Mouse (Mus musculus) liver, embryonic 14.5 days (tissue): ENCODE measurements at regions not wholly inside any gene's neighbourhood (a gene's known extent, or its start where the extent isn't known, plus 50 kb on each side); places are given as distances from the start of the nearest gene placed in this dataset.

Experiments used
- CTCF ChIP-seq: IDR thresholded peaks from 2 replicates; pipeline ENCODE4 v1.5.1; 2016; ENCODE audit warnings: antibody characterized with exemption, low read depth, control low read depth
- EP300 ChIP-seq: IDR thresholded peaks from 2 replicates; pipeline ENCODE4 v1.6.1; 2016; ENCODE audit warnings: antibody characterized with exemption, low read depth

DNA sequence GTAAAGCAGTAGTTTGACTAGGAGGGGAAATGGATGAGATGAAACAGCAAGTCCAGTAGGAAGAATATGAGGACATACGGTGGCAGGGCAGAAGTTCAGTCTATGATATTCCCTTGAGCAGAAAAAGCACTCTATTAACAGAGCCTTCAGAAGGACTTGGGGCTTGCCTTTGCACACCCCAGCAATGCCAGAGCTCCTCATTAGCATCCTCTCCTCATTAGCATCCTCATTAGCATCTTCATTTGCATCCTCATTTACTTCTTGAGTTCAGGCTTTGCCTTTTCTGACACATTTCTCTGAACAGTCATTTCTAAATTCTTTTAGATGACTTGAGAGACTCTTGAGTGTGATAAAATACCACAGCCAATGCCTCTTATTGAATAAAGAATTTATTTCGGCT lies 81.3 kb upstream of the Fermt1 start:
- TF ChIP-seq CTCF, result no peak
- no peak for TF ChIP-seq EP300
